Mouse (Mus musculus): Measurements from ENCODE around the gene Numbl. TPM values are rescaled to one million over a fixed set of nuclear protein-coding genes. Genes with fewer than 3 reads are reported as not detected.
A peak's percentile ranks its signal among the peaks of the same experiment; 100 is the strongest.

Gene Numbl
- total RNA-seq, 2 experiments from 2014 or later: 147 to 149 TPM

DNA sequence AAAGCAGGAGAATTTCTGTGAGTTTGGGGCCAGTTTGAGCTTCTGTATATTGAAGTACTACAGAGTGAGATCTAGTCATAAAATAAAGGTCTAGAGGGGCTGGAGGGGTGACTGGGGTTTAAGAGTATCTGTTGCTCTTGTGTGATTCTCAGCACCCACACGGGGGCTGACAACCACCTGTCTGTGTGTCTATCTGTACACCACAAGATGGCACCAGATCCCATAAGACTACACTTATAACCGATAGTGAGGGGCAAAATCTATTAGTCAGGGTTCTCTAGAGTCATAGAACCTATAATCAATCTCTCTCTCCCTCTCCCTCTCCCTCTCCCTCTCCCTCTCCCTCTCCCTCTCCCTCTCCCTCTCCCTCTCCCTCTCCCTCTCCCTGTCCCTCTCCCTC lies 32.3 kb downstream of the Numbl start:
- DNase-seq (ENCODE audit: extremely low spot score in 1 of 2, low spot score in 1 of 2): no peak

DNA sequence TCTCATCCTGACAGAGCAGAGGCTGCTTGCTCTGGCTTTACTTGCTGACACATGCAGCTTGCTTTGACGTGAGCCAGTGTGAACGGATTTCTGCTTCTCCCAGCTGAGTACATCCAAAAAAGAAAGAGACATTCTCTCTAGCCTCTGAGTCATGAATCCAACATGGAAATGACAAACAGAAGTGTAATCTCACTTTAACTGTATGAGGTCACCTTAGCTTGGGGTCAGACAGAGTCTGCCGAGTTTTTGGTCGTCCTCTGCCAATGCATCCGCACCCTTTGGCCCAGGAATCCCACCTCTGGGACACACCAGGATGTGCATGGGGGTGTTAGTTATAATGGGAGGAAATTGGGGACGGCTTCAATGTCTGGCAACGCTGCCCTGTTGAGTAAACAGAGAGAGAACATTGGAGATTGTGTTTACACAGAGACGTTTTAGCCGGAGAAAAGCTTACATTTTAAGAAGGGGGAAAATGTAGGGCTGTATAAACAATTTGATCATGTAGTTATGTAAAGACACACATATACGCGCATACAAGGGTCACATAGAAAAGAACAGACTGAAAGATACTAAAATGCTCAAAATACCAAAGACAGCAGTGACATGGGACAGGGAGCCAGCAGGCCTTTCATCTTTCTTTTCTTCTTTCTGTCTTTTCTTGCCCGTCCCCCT lies 33.7 kb downstream of the Numbl start:
- no peak for DNase-seq (ENCODE audit: extremely low spot score in 1 of 2, low spot score in 1 of 2)

GRCm38 (mm10) chr7:27295956-27296355 lies 37.7 kb downstream of the Numbl start:
- DNase-seq (ENCODE audit: extremely low spot score in 1 of 2, low spot score in 1 of 2): no peak

- DNase-seq (ENCODE audit: extremely low spot score in 1 of 2, low spot score in 1 of 2): no peak
These were observed 38.3 kb downstream of the Numbl start for GRCm38 (mm10) chr7:27296518-27296917.

DNA sequence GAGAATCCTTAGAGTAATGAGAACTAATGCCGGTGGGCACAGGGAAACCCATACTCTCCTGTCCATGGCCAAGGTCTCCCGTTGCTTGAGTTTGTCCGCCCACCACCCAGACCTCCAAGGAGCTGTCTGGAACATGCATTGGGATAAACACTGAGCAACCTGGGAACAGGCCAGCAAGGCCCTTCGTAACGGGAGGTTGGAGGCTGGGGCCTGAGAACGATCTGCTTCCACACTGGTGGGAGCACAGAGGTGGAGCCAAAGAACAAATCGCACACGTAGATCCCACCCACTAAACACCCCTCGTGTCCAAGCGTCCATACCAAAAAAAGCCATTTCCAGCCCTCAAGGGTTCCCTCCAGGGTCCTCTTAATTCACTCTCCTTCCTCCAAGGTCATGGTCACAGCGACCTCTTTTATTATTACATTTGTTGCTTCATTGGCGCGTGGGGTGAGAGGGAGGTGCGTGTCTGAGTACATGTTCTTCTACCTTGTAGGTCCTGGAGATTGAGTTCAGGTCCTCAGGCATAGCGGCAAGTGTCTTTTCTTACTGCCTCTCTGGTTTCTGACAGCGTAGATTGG lies 39.9 kb downstream of the Numbl start:
- DNase-seq (ENCODE audit: extremely low spot score in 1 of 2, low spot score in 1 of 2): no peak

DNA sequence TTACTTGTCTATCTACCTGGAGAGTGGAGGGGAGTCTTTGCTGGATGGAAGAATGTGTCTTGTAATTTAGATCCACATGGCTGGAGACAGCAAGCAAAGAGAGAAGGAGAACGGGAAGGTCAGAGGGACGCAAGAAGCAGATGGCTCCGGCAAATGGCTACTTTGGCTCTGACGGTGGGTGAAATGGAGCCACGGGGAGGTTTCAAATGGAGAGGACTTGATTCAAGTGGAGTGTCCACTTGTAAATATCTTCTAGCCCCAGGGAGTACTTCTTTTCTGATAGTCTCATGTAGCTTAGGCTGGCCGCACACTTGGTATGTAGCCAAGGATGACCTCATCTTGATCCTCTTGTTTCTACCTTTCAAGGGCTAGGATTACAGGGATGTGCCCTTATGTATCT lies 40.6 kb downstream of the Numbl start:
- no peak for DNase-seq (ENCODE audit: extremely low spot score in 1 of 2, low spot score in 1 of 2)

- DNase-seq (ENCODE audit: extremely low spot score in 1 of 2, low spot score in 1 of 2): no peak
These were observed 42.1 kb downstream of the Numbl start for GRCm38 (mm10) chr7:27300351-27300750.

- DNase-seq (ENCODE audit: extremely low spot score in 1 of 2, low spot score in 1 of 2): no peak
These were observed 42.6 kb downstream of the Numbl start for GRCm38 (mm10) chr7:27300801-27301200.

DNA sequence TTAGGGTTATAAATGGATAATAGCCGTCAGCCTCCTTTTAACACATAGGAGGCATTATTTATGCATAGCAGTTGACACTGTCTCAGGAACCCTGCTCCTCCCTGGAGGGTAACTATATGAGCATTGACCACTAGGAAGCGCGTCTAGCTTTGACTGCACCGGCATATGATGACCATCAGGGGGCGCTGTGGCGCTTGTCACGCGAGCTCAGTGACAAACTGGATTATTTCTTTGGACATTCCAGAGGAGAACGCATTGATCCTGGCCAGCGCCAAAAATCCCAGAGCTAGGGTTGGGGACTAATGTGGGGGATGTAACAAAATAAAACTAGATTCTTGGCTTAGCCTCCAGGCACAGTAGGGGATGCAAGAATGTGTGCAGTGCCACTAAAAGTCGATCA lies 43.9 kb downstream of the Numbl start:
- DNase-seq (ENCODE audit: extremely low spot score in 1 of 2, low spot score in 1 of 2): peak; percentile 71 to 81

GRCm38 (mm10) chr7:27305091-27305730 lies 47.0 kb downstream of the Numbl start:
- no peak for DNase-seq (ENCODE audit: extremely low spot score in 1 of 2, low spot score in 1 of 2)

GRCm38 (mm10) chr7:27306161-27307160 lies 48.2 kb downstream of the Numbl start:
- DNase-seq (ENCODE audit: extremely low spot score in 1 of 2, low spot score in 1 of 2): peak in 1 of 2 experiments; percentile 59

DNA sequence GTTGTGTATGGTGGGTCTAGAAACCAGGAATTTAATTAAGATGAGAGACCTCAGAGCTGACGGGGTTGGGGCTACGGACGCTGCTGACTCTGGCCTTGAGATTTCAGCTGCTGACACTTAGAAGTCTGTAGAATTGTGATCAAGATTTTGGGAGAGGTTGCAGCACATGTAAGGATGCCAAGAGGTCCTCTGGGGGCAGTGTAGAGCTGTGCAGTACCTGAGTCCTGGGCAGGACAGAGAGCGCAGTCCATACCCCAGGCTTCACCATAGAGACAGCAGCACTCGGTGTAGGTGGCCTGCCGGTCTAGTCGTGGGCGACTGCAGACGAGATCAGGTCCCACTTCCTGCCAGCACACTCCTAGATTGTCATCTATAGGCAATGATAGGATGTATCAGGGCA lies 49.3 kb downstream of the Numbl start:
- no peak for DNase-seq (ENCODE audit: extremely low spot score in 1 of 2, low spot score in 1 of 2)

DNA sequence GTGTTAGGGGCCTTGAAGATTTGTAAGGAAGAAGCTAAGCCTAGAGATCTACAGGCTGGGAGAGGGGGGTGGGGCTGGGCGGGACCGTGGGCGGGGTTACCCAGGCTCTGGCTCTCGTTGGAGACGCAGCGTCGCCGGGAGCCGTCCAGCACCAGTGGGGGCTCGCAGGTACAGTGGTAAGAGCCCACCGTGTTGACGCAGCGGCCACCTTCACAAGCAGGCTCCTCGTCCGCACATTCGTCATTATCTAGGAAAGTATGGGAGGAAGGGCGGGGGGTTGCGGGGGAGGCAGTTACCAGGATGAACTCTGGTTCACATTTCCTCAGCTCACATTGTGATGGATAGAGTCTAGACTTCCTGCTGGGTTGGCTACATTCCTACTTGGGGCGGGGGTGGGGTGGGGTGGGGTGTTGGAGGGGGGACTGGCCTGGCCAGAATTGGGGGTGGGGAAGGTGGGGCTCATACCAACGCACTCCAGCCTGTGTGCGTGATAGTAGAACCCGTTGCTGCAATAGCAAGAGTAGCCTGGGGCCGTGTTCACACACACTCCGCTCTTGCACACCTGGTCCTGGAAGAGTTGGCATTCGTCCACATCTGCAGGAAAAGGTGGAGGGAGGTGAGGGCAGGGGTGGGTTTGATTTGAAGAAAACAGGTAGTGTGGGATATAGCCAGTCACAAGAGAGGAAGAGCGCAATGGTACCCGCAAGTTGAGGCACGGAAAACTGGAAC lies 50.8 kb downstream of the Numbl start:
- DNase-seq (ENCODE audit: extremely low spot score in 1 of 2, low spot score in 1 of 2): no peak

GRCm38 (mm10) chr7:27309832-27310231 lies 51.6 kb downstream of the Numbl start:
- no peak for DNase-seq (ENCODE audit: extremely low spot score in 1 of 2, low spot score in 1 of 2)

DNA sequence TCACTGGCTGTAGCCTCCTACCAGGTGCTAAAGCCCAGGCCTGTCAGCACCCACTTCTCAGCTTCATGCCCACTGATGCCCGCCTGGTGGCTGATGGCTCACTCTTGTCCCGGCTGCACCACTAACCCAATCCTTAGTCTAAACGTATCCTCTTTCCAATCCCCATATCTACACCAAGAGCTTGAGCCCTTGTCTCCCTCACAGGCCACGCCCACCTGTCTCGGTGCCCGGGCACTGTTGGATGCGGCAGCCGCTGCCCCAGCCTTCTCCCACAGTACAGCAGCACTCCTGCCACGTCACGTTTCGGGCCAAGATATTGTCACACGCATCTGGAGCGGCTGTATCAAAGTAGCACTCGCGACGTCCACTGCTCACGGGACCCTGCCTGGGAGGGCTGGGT lies 52.1 kb downstream of the Numbl start:
- no peak for DNase-seq (ENCODE audit: extremely low spot score in 1 of 2, low spot score in 1 of 2)

DNA sequence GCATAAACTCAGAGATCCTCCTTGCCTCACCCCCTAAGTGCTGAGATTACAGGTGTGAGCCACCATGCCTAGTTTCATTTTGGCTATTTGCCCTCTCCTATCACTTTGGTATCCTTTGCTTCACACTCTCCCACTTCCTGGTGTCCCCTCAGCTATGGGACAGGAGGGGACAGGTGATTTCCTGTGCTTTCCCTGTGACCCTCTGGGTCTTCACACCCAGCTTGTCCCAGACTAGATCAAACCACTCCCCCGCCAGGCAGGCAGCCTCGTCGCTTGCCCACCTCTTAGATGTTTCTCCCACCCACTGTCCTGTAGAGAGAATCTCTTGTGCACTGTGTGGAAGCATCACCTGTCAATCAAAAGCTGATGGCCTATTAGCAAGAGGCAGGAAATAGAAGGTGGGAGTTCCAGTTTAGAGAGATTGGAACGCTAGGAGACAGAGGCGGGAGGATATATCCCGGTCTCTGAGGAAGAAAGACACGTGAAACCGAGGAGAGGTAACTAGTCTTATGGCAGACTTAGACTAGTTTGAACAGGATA lies 52.8 kb downstream of the Numbl start:
- no peak for DNase-seq (ENCODE audit: extremely low spot score in 1 of 2, low spot score in 1 of 2)

DNA sequence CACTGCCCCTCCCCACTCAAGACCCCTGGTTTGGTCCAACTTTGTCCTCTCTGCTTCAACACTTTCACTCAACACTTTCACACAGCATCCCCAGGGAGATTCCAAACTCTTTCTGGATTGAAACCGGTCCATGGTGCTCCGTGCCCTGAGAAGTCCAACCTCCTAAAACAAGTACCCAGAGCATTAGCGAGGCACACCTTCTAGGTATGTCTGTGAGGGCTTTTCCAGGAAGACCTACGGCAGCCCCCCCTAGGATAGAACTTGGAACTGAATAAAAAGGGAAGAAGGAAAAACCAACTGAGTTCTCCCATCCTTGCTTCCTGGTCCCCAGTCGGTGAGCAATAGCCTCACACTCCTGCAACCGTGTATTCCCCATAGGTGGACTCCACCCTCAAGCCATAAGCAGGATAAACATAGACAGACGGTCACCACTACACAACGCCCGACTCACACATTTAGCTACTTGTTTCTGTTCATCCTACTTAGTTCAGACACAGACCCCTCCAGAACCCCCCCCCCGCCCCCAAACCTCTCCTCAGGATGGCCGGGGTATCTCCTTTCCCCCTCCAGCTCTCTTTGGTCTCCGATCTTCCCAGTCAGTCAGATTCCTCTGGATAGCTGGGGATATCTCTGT lies 53.5 kb downstream of the Numbl start:
- DNase-seq (ENCODE audit: extremely low spot score in 1 of 2, low spot score in 1 of 2): no peak

GRCm38 (mm10) chr7:27314393-27314792 lies 56.2 kb downstream of the Numbl start:
- DNase-seq (ENCODE audit: extremely low spot score in 1 of 2, low spot score in 1 of 2): no peak

GRCm38 (mm10) chr7:27315958-27316357 lies 57.7 kb downstream of the Numbl start:
- no peak for DNase-seq (ENCODE audit: extremely low spot score in 1 of 2, low spot score in 1 of 2)
